Mouse (Mus musculus) mouse embryonic stem cell (cell line): Measurements from ENCODE around the gene Kcnj14.

Experiments used
- in situ Hi-C, 2 experiments: fragments of 300-500 bp; cut with MboI; formaldehyde crosslinking; loops; 1 replicate in 1 of 2; 3 replicates in 1 of 2; pipeline ENCODE4 v1.14.3; 2019 to 2020; ENCODE audit warnings: low sequenced_read_pairs in 2 of 2, low pct_unique_long_range_greater_than_20kb in 1 of 2, mixed read lengths in 1 of 2; ENCODE audit not compliant: unreplicated experiment in 1 of 2

Kcnj14 gene

DNA sequence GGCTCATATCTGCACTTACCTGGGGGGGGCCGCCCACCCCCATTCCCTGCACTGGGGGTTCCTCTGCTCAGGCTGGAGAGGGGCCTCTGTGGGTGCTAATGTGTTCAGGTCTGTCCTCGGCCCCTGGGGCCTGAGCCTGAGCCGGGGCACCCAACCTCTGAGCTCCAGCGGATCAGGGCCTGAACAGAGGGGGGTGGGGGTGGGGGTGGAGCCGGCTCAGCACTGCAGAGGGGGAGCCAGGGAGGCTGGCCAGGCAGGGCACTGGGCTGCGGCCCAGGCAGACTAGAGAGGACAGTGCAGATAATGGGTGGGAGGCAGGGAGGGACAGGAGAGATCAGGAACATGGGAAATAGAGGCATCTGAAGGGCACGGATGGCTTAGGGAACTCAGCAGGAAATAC is at the start of gene Kcnj14:
Gene Kcnj14 (minus strand): TSS at position 185 of the 400 bp plus-strand sequence.
- in situ Hi-C loops = no loop called here

DNA sequence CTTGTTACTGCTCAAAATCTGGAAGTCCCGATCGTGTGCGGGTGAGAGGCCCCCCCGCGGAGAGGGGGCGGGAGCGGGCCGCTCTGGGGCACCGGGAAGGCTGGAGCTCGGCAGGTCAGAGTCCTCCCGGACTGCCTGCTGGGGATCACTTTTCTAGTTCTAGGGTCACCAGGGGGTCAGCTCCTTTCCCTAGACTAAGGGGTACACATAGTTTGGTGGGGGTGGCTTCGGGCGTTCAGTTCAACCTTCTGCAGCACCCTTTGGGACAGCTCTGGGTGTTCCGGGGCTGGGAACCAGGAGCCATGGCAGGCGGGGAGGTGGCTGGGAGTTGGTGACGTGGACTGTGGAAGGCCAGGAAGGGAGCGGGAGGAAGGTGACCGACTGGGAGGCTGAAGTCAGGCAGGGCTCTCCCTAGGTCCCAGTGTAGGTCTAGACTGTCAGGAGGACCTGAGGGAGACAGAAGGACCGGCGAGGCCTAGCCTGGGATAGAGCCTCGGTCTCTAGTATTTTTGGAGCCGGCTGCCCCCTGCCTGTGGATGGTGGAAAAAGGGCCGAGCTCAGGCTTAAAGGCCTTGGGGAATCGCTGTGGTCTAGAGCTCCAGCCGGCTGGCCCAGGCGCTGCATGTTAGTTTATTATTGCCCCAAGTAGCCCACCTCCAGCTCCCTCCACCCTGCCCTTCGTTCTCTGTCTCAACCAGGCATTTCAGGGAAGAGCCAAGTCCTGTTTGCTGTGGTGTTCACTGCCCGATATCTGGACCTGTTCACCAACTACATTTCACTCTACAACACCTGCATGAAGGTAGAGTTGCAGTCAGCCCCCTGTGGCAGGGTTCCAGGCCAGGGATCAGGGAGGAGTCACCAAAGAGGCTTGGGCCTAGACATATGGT is 48.7 kb upstream of the Kcnj14 start:
- in situ Hi-C loops = no loop called here

DNA sequence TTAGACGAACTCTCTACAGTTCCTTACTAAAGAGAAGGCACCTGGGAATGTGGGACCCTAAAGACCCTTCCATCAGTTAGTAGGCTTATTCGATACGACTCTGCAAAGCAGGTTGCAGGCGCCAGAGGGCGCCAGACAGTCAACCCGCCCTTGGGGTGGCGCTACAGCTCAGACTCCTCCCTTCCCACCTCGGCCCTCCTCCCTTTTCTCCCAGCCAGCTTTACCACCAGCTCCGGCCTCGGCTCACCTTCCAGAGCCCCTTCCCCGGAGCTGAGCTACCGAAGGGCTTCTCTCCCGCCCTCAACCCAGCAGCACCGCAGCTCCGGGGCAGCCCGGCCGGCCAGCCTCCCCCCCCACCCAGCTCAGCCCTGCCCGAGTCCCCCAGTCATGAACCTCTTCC is 48.0 kb upstream of the Kcnj14 start, which contains the start of gene Kdelr1:
Gene Kdelr1 (plus strand): TSS at position 149 of the 400 bp plus-strand sequence.
- in situ Hi-C loops = no loop called here

GRCm38 (mm10) chr7:45870282-45871058 is 45.9 kb upstream of the Kcnj14 start:
- in situ Hi-C loops = no loop called here

DNA sequence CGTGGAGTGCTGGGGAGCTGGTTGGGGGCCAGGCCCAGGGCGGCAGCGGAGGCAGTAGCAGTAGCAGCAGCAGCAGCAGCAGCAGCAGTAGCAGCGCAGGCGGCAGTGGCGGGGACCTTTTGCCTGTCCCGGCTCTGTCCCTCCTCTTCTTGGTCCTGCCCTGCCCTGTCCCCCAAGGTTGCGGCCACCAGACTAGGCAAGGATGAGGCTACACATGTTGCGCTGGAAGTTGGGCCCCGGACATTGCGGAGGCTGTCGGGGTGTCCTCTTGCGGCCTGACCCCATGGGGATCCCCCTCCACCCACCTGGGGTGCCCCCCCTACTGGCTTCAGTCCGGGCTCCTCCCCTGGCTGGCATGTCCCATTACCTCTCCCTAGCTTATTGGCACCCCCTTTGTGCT is 45.2 kb upstream of the Kcnj14 start:
- in situ Hi-C loops = no loop called here

GRCm38 (mm10) chr7:45869107-45869670 is 44.6 kb upstream of the Kcnj14 start:
- in situ Hi-C loops = no loop called here

DNA sequence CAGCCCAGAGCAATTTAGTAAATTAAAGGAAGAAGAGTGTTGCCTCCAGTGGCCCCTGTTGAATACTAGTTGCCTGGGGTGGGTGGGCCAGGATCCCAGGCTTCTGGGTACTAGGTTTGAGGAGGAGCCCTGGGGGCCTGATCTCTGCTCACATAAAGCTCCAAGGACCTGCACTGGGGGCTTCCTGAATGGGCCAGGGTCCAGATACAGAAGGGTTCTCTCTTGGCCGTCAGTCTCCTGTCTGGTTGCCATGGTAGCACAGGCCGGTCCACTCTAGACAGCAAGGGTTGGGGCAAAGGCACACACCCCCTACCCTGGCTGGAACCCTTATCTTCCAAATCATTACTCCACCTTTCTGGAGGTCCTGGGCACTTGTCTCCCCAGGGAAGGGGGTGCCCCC is 43.3 kb upstream of the Kcnj14 start:
- in situ Hi-C loops = no loop called here

DNA sequence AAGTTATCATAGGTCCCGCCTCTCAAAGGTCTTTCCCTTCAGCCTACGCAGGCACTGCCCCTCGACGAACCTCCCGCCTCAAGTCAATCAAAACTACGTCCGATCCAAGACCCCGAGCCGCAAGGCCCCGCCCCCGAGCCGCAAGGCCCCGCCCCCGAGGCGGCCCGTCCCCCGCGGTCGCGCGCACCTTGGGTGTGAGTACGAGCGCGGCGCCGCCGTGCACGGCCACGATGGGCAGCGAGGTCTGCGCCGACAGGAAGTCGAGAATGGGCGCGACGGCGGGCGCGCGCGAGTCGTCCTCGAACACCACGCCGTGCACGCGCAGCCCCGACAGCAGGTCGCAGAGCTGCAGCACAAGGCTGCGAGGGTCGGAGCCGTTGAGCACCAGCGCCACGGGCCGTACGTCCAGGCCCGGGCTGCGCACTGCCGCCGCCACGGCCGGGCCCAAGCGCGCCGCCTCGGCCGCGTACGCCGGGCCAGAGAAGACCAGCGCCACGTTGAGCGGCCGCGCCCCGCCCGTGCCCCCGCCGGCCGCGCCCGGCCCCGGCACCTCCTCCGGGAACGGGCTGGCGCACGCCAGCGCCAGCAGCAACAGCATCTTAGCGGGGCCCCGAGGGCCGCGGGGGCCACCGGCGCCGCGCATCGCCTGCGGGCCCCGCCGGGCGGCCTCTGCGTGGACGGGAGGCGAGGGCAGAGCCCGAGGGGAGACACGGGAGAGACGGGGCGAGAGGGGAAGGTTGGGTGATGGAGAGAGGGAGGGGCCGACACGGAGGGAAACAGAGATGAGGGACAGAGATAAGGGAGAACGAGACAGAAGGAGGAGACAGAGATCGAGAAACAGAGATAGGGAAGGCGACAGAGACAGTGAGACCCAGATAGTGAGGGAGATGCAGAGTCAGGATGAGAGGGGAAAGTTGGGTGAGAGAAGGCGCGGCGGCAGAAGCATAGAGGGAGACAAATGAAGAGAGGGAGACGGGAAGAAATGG is 41.6 kb upstream of the Kcnj14 start:
- in situ Hi-C loops = no loop called here

- in situ Hi-C loops = no loop called here
Measured at GRCm38 (mm10) chr7:45864435-45864834, 39.9 kb upstream of the Kcnj14 start.

DNA sequence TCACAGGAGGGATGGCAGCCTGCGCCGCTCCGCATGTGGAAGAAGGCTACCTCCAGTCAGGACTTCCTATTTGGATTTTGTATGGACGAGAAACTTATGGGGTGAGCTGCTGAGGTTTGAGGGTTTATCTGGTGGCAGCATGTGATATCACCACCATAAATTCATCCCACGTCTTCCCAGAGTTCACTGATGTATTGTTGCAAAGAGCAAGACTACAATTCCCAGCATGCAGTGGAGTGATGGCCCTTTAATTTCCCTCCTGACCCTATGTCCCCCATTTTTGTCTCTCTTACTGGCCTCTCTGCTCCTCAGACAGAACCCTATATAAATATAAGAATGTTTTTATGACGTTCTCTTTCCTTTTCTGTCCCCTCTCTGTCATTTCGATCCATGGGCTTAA is 38.2 kb upstream of the Kcnj14 start:
- in situ Hi-C loops = no loop called here

GRCm38 (mm10) chr7:45859008-45859407 is 34.4 kb upstream of the Kcnj14 start:
- in situ Hi-C loops = no loop called here

- in situ Hi-C loops = no loop called here
Measured at GRCm38 (mm10) chr7:45856950-45857901, 32.6 kb upstream of the Kcnj14 start.

GRCm38 (mm10) chr7:45853089-45853488 is 28.5 kb upstream of the Kcnj14 start:
- in situ Hi-C loops = no loop called here

GRCm38 (mm10) chr7:45850661-45851060 is 26.1 kb upstream of the Kcnj14 start:
- in situ Hi-C loops = no loop called here

GRCm38 (mm10) chr7:45848447-45849027 is 24.0 kb upstream of the Kcnj14 start:
- in situ Hi-C loops = no loop called here

DNA sequence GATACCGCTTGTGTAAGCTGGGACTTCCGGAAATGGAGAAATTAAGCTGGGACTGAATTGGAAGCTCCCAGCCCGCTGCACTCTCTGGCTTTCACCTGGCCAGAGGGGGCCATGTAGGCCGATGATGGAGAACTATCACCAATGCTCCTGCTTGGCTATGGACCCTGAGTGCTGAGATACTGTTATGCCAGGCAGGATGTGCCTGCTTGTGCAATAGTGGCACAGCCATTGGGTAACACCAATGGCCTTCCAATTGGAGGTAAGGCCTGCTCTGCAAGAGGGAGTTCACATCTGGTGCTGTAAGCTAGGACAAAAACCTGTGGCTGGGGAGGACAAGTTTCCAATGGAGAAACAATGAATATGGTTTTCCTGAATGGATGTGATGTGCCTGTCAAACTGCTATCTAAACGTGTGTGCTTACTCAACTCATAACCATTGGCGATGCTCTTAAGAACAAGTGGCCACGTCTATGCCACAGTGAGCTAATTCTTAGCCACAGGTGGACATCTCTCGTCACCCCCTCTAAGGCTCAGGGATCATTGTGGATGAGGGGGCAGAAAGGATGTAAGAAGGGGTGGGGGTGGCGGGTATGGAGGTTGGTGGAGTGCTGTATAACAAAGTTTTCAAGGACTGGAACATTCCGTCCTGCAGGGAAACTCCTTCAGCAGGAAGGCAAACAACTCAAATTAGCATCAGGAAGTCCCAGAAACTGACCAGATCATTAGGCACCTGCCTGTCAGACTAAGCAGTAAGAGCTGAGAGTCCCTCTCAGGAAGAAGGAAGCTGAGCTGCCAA is 18.6 kb upstream of the Kcnj14 start:
- in situ Hi-C loops = no loop called here
